Mouse (Mus musculus) hindbrain, embryonic 11.5 days (tissue): ENCODE measurements around the gene Tas1r2. TPM values are rescaled to one million over a fixed set of nuclear protein-coding genes. Genes with fewer than 3 reads are reported as not detected.

Experiments
- ATAC-seq: fragments of 200-750 bp; cut with Nextera tagmentation; 2 replicates; pipeline ENCODE4 v1.8.0; 2017; ENCODE audit warnings: mild to moderate bottlenecking, moderate TSS enrichment, moderate library complexity; ENCODE audit not compliant: low FRiP score
- DNase-seq: peaks from one replicate; pipeline ENCODE4 v3.0.0-alpha.2; 2015; ENCODE audit warnings: low spot score
- H3K27ac ChIP-seq: fragments of 300-500 bp; sonication (generic); 2 replicates; pipeline ENCODE4 v1.5.1; 2014; ENCODE audit warnings: mild to moderate bottlenecking, low read depth, low read length
- H3K27me3 ChIP-seq: fragments of 300-500 bp; sonication (generic); 2 replicates; pipeline ENCODE4 v1.6.1; 2014; ENCODE audit warnings: mild to moderate bottlenecking, low read length, moderate library complexity, mixed read lengths; ENCODE audit not compliant: control insufficient read depth, insufficient read depth
- H3K36me3 ChIP-seq: fragments of 300-500 bp; sonication (generic); 2 replicates; pipeline ENCODE4 v1.6.1; 2014; ENCODE audit warnings: mild to moderate bottlenecking, low read length, moderate library complexity, mixed read lengths; ENCODE audit not compliant: control insufficient read depth, insufficient read depth
- H3K4me1 ChIP-seq: fragments of 300-500 bp; sonication (generic); replicated peaks from 2 replicates; pipeline ENCODE4 v1.6.1; 2014; ENCODE audit warnings: low read length, mixed read lengths; ENCODE audit not compliant: control insufficient read depth, insufficient read depth
- H3K4me2 ChIP-seq: fragments of 300-500 bp; sonication (generic); replicated peaks from 2 replicates; pipeline ENCODE4 v1.6.1; 2014; ENCODE audit warnings: mild to moderate bottlenecking, low read depth, low read length
- H3K4me3 ChIP-seq: fragments of 300-500 bp; sonication (generic); 2 replicates; pipeline ENCODE4 v1.5.1; 2014; ENCODE audit warnings: low read depth, low read length
- H3K9ac ChIP-seq: fragments of 300-500 bp; sonication (generic); 2 replicates; pipeline ENCODE4 v1.6.1; 2014; ENCODE audit warnings: low read depth, low read length
- H3K9me3 ChIP-seq: fragments of 300-500 bp; sonication (generic); 2 replicates; pipeline ENCODE4 v1.6.1; 2016; ENCODE audit warnings: low read length; ENCODE audit not compliant: control insufficient read depth
- WGBS: fragments of 180-500 bp; shearing (Covaris S2); extraction: QIAGEN DNeasy Blood & Tissue Kit; methylation state at CpG from one replicate; pipeline ENCODE4 v1.1.7; 2014; 5-methylcytosine and 5-hydroxymethylcytosine counted together
- polyA plus RNA-seq: library from polyadenylated mRNA; unstranded; fragments of >200 nt; fragmentation: Nextera tagmentation; extraction: Ambion mirVana; gene quantifications from 2 replicates; pipeline ENCODE4 v1.2.1, GENCODE M21; 2014

Gene Tas1r2
- polyA plus RNA-seq, 1 experiment from 2014 or later: not detected

DNA sequence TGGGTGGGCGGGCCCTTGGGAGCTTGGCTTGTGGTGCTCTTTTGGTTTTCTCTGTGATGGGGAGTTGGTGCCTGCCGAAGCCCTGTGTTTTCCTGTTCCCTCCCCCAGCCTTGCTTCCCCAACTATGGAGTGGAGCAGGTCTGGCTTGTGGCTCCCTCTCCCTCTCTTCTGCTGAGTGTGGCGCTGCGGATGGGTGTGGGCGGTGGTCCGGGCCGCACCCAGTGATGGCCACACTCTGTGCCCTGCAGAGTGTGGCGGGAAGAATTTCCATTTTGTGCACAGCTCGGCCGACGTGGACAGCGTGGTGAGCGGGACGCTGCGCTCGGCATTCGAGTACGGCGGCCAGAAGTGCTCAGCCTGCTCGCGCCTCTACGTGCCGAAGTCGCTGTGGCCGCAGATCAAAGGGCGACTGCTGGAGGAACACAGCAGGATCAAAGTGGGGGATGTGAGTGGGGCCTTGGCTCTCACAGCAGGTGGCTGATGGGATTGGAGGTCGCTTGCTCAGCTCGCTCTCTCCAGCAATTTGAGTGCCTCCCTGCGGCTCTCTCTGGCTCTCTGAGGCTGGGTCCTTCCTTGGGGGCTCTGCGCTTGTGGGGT is 11.4 kb upstream of the Tas1r2 start:
- H3K4me2 ChIP-seq: peak overlapping the region; percentile 43
- H3K36me3 ChIP-seq: no peaks in the 10 kb centered on the region
- no peak overlapping the region; the same call in 1 of the 2 replicates for H3K27ac ChIP-seq
- H3K4me3 ChIP-seq: peak overlapping the region; percentile 10; the same call in 1 of the 2 replicates
- 0 out of 2 replicates have a peak, but pooled peaks have one; percentile 28 for ATAC-seq
- 1% methylated on average over 29 of the region's 30 CpGs for WGBS
- no peaks in the 10 kb centered on the region for H3K9me3 ChIP-seq
- peaks cover 8% of the 10 kb centered on the region for H3K27me3 ChIP-seq
- peaks cover 17% of the 10 kb centered on the region for H3K4me1 ChIP-seq
- H3K9ac ChIP-seq: peak overlapping the region; percentile 27; the same call in 1 of the 2 replicates
- DNase-seq: peak; percentile 48

- ATAC-seq: no peak
- Histone ChIP-seq H3K36me3 (no peaks in the 10 kb centered on the region), H3K4me2 (no peak overlapping the region), H3K4me1 (peaks cover 17% of the 10 kb centered on the region), H3K9ac (no peak overlapping the region), H3K4me3 (no peak overlapping the region), H3K27ac (no peak overlapping the region), H3K27me3 (peaks cover 8% of the 10 kb centered on the region), H3K9me3 (no peaks in the 10 kb centered on the region)
- peak; percentile 91 for DNase-seq
- WGBS: 15% methylated on average over 9 of the region's 9 CpGs
These were observed 9.4 kb upstream of the Tas1r2 start for GRCm38 (mm10) chr4:139643972-139644371.

DNA sequence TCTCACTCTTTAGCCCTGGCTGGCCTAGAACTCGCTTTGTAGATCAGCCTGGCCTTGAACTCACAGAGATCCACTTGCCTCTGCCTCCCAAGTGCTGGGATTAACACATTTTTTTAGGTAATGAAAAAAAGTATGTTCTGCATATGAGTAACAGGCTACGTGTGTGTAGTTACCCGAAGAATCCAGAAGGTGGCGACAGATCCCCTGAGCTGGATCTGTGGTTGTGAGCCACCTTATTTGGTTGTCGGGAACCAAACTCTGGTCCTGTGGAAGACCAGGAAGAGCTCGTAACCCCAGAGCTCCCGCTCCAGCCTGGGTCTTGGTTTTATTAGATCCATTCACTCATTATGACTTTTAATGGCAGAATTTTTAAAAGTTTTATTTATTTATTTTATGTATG is 6.4 kb upstream of the Tas1r2 start:
- Histone ChIP-seq H3K9ac (no peak overlapping the region), H3K36me3 (no peaks in the 10 kb centered on the region), H3K4me2 (no peak overlapping the region), H3K27me3 (peaks cover 5% of the 10 kb centered on the region), H3K9me3 (no peaks in the 10 kb centered on the region), H3K4me3 (no peak overlapping the region), H3K4me1 (peaks cover 4% of the 10 kb centered on the region), H3K27ac (no peak overlapping the region)
- 81% methylated on average over 7 of the region's 7 CpGs for WGBS
- ATAC-seq (no peak), DNase-seq (no peak)

GRCm38 (mm10) chr4:139650086-139650743 is 3.1 kb upstream of the Tas1r2 start:
- WGBS: 76% methylated on average over 15 of the region's 15 CpGs

GRCm38 (mm10) chr4:139650907-139651306 is 2.4 kb upstream of the Tas1r2 start:
- Histone ChIP-seq H3K4me3 (no peak overlapping the region), H3K9me3 (no peaks in the 10 kb centered on the region), H3K36me3 (no peaks in the 10 kb centered on the region), H3K4me1 (no peaks in the 10 kb centered on the region), H3K27ac (peak overlapping the region; percentile 1; the same call in 1 of the 2 replicates), H3K4me2 (no peak overlapping the region), H3K9ac (no peak overlapping the region), H3K27me3 (no peaks in the 10 kb centered on the region)
- ATAC-seq (no peak), DNase-seq (no peak)
- WGBS: 62% methylated on average over 11 of the region's 11 CpGs

More at GRCm38 (mm10) chr4:139650086-139650743, 3.1 kb upstream of the Tas1r2 start:
- Histone ChIP-seq H3K4me3 (no peak overlapping the region), H3K4me1 (no peaks in the 10 kb centered on the region), H3K36me3 (no peaks in the 10 kb centered on the region), H3K4me2 (no peak overlapping the region), H3K27ac (peak overlapping the region; percentile 1; the same call in 1 of the 2 replicates), H3K9ac (no peak overlapping the region), H3K9me3 (no peaks in the 10 kb centered on the region), H3K27me3 (no peaks in the 10 kb centered on the region)
- DNase-seq (no peak), ATAC-seq (no peak)

- H3K4me2 ChIP-seq: no peak overlapping the region
- no peak overlapping the region for H3K9ac ChIP-seq
- H3K4me3 ChIP-seq: no peak overlapping the region
- DNase-seq (no peak), ATAC-seq (no peak)
- H3K27ac ChIP-seq: no peak overlapping the region
- H3K27me3 ChIP-seq: no peaks in the 10 kb centered on the region
- H3K4me1 ChIP-seq: no peaks in the 10 kb centered on the region
- no peaks in the 10 kb centered on the region for H3K9me3 ChIP-seq
- no peaks in the 10 kb centered on the region for H3K36me3 ChIP-seq
- WGBS: 93% methylated on average over 14 of the region's 14 CpGs
These were observed 8.6 kb downstream of the Tas1r2 start for GRCm38 (mm10) chr4:139661897-139662296.

DNA sequence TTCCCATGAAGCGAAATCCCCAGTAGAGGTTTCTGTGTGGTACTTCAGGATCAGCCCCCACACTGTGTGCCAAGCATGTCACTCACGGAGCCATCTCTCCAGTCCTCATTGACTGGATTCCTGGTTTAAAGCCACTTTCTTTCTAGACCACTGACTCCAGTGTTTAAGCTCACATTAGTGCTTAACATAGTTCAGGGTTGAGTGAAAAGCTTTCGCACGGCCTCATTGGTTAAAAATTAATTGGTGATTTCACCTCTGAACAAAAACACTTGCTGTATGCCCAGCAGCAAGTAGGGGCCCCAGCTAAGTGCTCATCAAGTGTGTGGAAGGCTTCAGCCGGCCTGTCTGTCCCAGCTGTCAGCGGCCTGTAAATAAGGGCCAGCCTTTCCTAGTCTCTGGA is 14.3 kb downstream of the Tas1r2 start:
- H3K4me1 ChIP-seq: no peaks in the 10 kb centered on the region
- H3K27ac ChIP-seq: no peak overlapping the region
- no peaks in the 10 kb centered on the region for H3K36me3 ChIP-seq
- H3K9ac ChIP-seq: no peak overlapping the region
- ATAC-seq (no peak), DNase-seq (no peak)
- no peak overlapping the region for H3K4me2 ChIP-seq
- no peak overlapping the region for H3K4me3 ChIP-seq
- WGBS: 54% methylated on average over 6 of the region's 6 CpGs
- no peaks in the 10 kb centered on the region for H3K9me3 ChIP-seq
- H3K27me3 ChIP-seq: no peaks in the 10 kb centered on the region

- ATAC-seq (no peak), DNase-seq (peak; percentile 88)
- Histone ChIP-seq H3K4me1 (no peaks in the 10 kb centered on the region), H3K27ac (no peak overlapping the region), H3K9ac (no peak overlapping the region), H3K4me3 (no peak overlapping the region), H3K9me3 (no peaks in the 10 kb centered on the region), H3K27me3 (no peaks in the 10 kb centered on the region), H3K36me3 (no peaks in the 10 kb centered on the region), H3K4me2 (no peak overlapping the region)
- 28% methylated on average over 6 of the region's 6 CpGs for WGBS
These were observed 16.5 kb downstream of the Tas1r2 start for GRCm38 (mm10) chr4:139669847-139670246.

DNA sequence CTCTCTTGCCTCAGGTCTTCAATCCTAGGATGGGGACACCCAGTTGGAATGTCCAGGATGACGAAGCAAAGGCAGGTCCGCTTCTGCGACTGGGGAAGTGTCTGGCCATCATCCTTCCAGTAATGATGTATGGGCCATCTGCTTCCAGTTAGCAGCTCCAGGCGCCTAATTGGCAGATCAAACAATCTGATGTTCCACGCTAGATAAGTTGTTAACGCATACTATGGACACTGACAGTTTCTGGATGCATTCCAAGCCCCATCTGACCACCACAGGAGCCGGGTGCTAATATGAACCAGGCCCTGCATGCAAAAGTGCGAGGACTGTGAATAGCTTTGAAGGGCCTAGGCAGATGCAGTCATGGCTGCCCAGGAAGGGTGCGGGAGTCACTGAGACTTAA is 22.4 kb downstream of the Tas1r2 start:
- Histone ChIP-seq H3K9ac (no peak overlapping the region), H3K27me3 (no peaks in the 10 kb centered on the region), H3K9me3 (no peaks in the 10 kb centered on the region), H3K4me3 (no peak overlapping the region), H3K27ac (no peak overlapping the region), H3K4me1 (no peaks in the 10 kb centered on the region), H3K36me3 (no peaks in the 10 kb centered on the region), H3K4me2 (no peak overlapping the region)
- 58% methylated on average over 9 of the region's 9 CpGs for WGBS
- no peak for ATAC-seq
- peak; percentile 11 for DNase-seq
